Mouse (Mus musculus): ENCODE results near the gene Cox7a1. TPM values are rescaled to one million over a fixed set of nuclear protein-coding genes. Genes with fewer than 3 reads are reported as not detected.
A peak's percentile ranks its signal among the peaks of the same experiment; 100 is the strongest.
"Not testable (repeated sequence)": the region's sequence is repeated elsewhere in the genome, so short reads cannot be mapped to it uniquely, and the experiment has no call there.

Cox7a1 gene
- total RNA-seq (2021) = 100 to 1,000 TPM; 827 to 966 TPM
- long read RNA-seq, experiment 1, transcript Cox7a1-201 (4 exons, 393 nt) = major isoform, 360 of 445 reads
- long read RNA-seq, experiment 1, transcript Cox7a1-202 (4 exons, 485 nt) = minor isoform, 18 of 445 reads
- long read RNA-seq, experiment 1, partial matches to known transcripts = 61 of 445 reads
- long read RNA-seq, experiment 1, other reads (novel, unspliced or antisense) = 6 of 445 reads
- long read RNA-seq, experiment 2, transcript Cox7a1-201 (4 exons, 393 nt) = major isoform, 451 of 575 reads
- long read RNA-seq, experiment 2, transcript Cox7a1-202 (4 exons, 485 nt) = minor isoform, 14 of 575 reads
- long read RNA-seq, experiment 2, partial matches to known transcripts = 106 of 575 reads
- long read RNA-seq, experiment 2, other reads (novel, unspliced or antisense) = 4 of 575 reads

DNA sequence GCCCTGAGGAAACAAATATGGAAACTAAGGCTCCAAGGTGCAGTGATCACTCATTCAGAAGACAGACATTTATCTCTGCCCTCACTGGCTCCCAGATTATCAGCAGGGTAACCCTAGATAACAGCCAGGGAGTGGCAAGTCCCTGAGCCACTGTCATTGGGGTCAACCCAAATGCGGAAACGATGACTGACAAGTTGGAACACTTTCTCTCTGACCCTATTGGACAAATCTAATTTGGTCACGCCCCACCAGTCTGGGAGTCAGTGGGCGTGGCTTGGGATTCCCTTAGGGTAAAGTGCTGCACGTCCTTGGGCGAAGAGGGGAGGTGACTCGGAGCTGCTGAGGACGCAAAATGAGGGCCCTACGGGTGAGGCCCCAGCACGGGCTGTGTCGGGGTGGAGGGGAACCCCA is at the start of gene Cox7a1:
Cox7a1 (plus strand) TSS at position 266 of the 411 bp plus-strand sequence.
- peak; percentile 91 for DNase-seq
- intact Hi-C loops (cut with DNase I; ENCODE audit: low total_unique reads) = no loop called here

DNA sequence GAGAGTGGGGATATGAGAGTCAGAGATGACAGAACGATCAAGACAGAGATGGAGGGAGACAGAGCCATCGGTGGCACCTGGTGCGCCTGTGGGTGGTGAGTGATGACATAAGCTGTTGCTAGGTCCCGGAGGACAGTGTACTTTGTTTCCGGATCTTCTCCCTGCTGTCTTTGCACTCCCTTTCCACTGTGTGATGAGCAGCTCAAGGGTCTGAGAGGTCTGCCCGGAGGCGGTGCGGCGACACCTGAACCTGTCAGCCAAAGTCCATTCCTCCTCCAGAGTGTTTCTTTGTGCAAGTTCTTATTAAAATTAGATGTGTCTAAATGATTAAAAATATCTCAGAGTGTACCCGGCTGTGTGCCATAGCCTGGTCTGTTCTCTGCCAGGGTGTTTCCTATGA is 47.1 kb upstream of the Cox7a1 start:
- intact Hi-C loops (cut with DNase I; ENCODE audit: low total_unique reads) = no loop called here
- no peak for DNase-seq

DNA sequence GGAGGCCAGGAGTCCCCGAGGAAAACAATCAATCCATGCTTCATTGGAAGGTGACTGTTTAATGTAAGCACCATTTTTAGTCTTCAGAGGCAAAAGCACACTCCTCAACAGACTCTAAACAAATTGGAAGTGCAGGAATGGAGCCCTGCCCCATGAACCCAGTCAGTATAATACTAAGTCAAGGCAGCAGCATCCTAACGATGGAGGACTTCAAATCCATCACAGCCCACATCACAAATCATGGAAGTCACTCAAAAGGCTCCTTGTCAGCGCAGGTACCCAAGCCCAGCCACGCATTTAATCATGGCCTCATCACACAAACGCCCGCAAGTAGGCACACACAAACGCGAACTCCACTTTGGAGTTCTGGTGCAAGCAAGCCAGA is 40.8 kb upstream of the Cox7a1 start:
- intact Hi-C loops (cut with DNase I; ENCODE audit: low total_unique reads) = no loop called here
- no peak for DNase-seq

DNA sequence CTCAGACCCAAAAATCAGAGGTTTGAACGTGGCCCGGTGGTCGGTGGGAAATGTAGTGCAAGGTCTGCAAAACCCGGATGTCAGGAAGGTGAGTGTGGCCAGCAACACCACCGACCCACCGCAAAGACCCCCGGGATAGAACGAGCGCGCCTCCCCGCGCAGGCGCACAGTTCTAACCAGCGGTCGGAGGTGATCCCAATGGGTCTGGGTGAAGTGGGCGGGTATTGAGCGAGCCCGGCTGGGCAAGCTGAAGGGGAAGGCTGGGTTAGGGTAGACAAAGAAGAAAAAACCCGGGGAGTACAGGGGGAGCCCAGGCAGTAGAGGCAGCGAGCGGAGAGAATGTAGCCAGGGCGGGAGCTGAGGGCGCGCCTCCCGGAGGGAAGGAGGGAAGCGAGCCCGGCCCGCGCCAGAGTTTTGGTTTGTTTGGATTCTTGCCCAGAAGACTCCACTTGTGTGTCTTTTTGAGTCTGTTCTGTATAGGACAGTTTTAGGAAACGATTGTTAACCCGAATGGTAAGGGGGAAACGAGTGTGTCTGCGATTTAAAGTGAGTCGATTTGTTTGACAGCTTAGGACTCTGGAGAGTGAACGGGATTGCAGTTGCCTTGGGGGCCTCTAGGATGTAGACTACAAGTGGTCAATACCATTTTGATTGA is 40.3 kb upstream of the Cox7a1 start:
- peak; percentile 63 for DNase-seq
- intact Hi-C loops (cut with DNase I; ENCODE audit: low total_unique reads) = no loop called here

DNA sequence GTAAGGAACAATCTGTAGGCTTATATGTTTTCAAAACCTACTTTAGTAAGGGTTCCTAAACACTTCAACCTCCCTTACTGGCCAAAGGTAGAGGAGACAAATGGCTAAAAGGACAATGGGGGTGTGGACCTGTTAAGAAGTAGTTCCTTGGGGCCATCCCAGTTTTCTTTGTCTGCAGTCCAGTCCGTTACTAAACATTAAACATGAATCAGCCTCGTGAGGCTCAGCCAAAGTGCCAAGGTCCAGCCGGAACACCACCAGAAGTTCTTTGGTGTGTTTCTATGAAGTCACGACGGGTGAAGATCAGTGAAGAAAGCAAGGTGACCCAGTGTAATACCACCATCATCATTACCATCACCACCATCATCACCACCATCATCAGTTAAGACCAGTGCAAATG is 36.9 kb upstream of the Cox7a1 start:
- intact Hi-C loops (cut with DNase I; ENCODE audit: low total_unique reads) = loop anchor here (2.0 kb wide), 1 partner anchor 14 kb away; no protein-coding TSS in a partner anchor
- DNase-seq = no peak

DNA sequence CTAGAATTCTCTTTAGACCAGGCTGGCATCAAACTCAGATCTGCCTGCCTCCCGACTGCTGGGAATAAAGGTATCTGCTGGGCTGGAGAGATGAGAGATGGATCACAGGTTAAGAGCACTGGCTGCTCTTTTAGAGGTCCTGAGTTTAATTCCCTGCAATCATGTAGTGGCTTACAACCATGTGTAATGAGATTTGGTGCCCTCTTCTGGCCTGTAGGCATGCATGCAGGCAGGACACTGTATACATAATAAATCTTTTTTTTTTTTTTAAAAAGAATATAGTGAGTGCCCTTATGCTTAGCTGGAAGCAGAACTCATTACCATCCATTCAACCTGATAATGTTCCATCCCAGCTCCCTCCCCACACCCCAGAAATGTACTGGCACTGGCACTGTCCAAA is 29.9 kb upstream of the Cox7a1 start:
- DNase-seq = no peak
- intact Hi-C loops (cut with DNase I; ENCODE audit: low total_unique reads) = no loop called here

DNA sequence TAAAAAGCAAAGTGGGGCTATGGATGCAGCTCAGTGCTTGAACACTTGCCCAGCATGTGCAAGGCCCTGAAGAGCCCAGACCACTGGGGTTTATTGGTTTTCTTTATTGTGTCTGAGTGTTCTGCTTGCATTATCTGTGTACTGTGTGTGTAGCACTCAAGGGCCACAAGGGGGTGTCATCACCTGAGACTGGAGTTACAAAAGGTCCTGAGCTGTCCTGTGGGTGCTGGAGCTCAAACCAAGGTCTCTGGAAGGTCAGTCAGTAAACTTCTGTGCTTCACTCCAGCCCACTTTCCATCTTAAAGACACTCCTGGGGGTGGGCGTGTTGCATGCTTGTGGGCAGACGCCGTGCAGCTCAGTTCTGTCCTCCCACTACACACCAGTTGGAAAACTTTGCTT is 28.4 kb upstream of the Cox7a1 start:
- no peak for DNase-seq
- intact Hi-C loops (cut with DNase I; ENCODE audit: low total_unique reads) = no loop called here

DNA sequence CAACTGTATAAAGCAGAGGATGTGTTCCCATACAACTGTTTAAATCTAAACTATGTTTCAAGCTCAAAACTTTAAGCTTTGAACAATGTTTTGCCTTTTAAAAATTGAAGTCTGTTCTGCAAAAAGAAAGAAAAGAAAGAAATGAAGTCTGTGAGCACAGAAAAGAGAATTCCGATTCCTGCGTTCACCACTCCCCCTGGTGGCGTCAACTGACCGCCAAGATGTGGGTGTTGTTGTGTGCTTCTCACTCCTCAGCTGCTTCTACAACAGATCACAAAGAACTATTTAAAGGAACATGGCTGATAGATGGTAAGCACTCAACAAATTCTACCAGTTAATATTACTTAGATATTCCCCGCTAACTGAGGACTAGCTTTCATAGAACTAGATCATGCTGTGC is 20.8 kb upstream of the Cox7a1 start:
- intact Hi-C loops (cut with DNase I; ENCODE audit: low total_unique reads) = loop anchor here (10.0 kb wide), 1 partner anchor 68 kb away; the partner anchor contains the start of genes Gm26920, Zfp260 and Zfp566
- no peak for DNase-seq

DNA sequence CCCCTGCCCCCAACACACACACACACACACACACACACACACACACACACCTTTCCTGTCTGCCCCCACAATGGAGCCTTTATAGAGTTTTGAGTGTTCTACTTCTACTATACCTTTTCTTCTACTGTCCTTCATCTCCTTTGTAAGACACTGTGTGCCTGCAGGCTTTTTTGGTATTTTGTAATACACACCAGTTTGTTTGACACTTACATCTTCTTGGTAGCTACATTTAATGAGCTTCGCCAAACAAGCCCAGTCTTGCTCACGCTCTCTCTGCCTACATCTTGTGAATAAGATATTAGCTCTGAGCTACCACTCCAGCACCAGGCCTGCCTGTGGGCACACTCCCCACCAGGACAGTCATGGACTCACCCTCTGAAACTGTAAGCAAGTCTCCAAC is 19.2 kb upstream of the Cox7a1 start:
- DNase-seq = no peak
- intact Hi-C loops (cut with DNase I; ENCODE audit: low total_unique reads) = loop anchor here (10.0 kb wide), 1 partner anchor 70 kb away; the partner anchor contains the start of genes Gm26920, Zfp260 and Zfp566

DNA sequence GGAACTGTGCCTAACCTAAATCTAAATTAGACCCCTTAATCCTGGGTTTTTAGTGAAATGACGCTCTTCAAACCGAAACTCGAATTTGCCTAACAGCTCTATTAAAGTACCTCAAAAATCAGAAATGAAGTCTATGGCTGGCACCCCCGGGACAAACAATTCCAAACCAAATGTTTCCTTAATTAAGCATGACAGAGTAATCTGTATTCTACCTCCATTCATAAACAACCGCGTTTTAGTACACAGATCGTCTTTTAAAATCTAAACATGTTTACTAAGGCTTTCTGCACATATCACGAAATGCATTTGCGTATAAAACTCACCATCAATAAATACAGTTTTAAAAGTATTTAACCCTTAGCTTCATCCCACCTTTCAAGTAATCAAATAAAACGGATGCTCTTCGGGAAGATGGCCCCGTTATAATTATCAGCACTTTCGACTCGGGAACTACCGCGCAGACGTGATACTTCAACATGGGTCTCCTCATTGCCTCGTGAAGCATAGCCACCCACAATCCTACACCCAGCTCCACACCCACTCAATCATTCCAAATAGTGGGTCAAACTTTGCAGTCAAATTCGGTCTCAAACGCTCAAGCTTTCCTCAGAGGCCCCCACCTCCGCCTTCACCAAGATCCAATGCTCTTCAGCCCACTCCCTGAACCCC is 14.9 kb upstream of the Cox7a1 start:
- intact Hi-C loops (cut with DNase I; ENCODE audit: low total_unique reads) = loop anchor here (10.0 kb wide), 1 partner anchor 74 kb away; the partner anchor contains the start of genes Gm26920, Zfp260 and Zfp566
- no peak for DNase-seq

DNA sequence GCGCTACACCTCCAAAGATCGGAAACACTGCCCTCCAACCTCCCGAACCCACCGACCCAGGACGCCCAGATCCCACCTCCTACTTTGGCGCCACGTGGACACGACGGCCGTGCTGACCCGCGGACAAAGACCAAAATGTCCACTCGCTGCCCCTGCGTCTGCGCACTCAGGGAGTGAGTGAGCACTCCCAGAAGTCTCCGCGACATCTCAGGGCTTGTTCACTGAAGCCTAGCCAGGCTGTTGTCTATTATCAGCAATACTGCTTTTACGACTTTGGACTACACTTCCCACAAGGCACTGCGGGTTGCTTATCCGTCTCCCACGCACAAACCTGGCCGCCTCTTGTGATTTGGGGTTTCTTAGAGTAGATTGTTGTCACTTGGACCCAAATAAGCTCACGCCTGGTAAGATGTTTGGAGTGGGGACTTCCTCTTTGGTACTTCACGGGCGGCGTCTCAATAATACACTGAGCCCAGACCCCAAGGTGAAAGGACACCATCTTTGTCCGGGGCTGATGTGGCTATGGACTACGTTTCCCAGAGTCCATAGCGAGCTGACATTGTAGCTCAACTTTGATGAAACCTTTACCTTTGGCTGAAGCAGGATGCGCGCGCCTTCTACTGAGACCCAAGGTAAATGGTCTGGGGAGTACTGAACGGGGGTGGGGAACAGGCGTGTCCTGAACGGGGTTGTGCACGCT is 14.2 kb upstream of the Cox7a1 start, which contains the start of gene Zfp146:
Zfp146 (minus strand) TSS at position 168 of the 700 bp plus-strand sequence.
- intact Hi-C loops (cut with DNase I; ENCODE audit: low total_unique reads) = loop anchor here (10.0 kb wide), 1 partner anchor 75 kb away; the partner anchor contains the start of genes Gm26920, Zfp260 and Zfp566
- peak; percentile 91 for DNase-seq

DNA sequence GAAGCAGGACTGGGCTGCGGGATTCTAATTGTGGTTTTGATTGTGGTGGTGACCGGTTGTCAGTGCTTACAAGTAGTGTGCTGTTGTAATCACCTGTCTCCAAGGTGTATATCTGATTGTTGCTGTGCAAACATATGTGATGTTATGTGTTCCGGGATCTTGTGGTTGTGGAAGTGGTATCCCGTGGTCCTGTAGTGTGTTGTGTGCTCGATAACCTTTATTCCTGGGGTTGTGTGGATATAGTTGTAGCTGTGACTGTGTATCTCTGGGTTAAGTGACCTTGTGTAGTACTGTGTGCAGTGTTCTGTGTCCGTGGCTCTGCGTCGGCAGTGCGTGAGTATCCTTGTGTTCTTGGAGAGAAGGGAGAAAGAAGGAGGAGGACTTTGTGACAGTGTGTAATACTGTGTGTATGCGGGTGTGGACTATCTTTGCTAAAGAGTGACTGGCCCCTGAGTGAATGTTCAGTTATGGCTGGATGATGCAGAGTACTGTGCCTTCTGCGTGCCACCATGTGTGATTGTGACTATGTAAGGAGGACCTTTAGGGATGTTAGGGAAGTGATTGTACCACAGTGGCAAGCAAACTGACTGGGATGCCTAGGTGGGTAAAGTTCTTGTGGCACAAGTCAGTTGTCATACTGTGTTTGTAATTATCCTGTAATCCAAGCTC is 13.5 kb upstream of the Cox7a1 start:
- intact Hi-C loops (cut with DNase I; ENCODE audit: low total_unique reads) = no loop called here

DNA sequence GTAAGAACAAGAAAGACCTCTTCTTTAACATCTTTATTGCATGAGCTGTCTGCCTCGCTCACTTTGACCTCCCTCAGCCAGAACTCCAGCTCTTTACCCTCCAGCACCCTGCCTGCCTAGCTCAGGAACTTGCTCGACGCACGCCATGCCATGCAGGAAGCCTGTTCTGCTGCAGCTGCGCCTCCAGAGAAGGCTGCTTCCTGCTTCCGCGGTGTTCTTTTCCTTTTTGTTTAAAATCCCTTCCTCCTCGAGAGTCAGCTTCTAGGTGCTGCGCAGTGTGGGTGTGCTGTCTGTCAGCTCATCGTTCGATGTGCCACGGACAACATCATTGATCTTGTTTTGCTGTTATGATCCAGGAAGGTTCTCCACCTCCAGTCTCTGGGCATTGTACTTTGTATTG is 7.5 kb upstream of the Cox7a1 start:
- no peak for DNase-seq
- intact Hi-C loops (cut with DNase I; ENCODE audit: low total_unique reads) = loop anchor here (5.0 kb wide), 1 partner anchor 36 kb away; no protein-coding TSS in a partner anchor

More for the DNA sequence above, 13.5 kb upstream of the Cox7a1 start:
- DNase-seq = no peak

DNA sequence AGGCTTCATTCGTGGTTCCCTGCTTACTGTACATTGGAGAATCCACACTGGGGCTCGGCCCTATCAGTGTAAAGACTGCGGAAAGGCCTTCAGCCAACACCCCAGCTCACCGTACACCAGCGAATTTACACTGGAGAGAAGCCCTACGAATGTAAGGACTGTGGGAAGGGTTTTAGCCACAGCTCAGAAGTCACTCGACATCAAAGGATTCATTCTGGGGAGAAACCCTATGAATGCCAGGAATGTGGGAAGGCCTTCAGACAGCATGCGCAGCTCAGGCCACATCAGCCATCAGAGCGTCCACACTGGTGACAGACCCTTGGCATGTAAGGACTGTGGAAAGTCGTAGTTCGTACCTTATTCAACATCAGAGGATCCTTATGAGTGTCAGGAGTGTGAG is 5.7 kb upstream of the Cox7a1 start:
- no peak for DNase-seq
- intact Hi-C loops (cut with DNase I; ENCODE audit: low total_unique reads) = loop anchor here (5.0 kb wide), 1 partner anchor 34 kb away; no protein-coding TSS in a partner anchor

DNA sequence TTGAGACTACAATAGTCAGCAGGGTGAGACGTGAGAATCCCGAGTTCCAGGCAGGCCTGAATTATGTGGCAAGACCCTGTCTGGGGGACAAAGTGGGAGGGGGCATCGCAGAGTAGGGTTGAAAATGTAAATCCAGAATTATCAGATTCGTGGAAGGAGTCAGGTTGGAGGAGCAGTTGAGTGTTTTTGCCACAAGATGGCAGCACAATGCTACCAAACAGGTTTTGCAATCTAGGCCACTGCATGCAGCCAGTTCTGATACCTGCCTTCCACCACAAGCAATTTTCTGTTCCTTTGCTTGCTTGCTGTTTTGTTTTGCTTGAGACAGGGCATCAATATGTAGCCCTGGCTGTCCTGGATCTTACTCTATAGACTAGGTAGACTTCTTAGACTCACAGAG is 2.6 kb upstream of the Cox7a1 start:
- DNase-seq = peak; percentile 63
- intact Hi-C loops (cut with DNase I; ENCODE audit: low total_unique reads) = no loop called here

DNA sequence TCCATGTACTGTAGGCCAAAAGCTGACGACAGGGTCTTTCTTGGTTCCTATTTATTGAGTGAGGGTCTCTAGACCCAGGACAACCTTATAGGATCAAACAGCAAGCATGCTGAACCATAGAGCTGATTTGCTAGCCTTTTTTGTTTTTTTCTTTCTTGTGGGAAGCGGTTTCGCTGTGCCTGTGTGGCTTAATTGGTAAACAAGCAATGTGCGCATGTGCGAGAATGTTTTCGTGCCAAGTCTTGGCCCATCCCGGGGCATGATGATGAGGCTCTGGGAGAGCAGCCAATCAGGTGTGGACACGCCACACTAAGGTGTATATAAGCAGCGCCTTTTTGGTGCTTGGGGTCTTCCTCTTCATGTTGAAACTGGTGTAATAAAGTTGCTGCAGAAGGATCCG is 2.0 kb upstream of the Cox7a1 start:
- DNase-seq; intact Hi-C loops (cut with DNase I; ENCODE audit: low total_unique reads): not testable (repeated sequence)

DNA sequence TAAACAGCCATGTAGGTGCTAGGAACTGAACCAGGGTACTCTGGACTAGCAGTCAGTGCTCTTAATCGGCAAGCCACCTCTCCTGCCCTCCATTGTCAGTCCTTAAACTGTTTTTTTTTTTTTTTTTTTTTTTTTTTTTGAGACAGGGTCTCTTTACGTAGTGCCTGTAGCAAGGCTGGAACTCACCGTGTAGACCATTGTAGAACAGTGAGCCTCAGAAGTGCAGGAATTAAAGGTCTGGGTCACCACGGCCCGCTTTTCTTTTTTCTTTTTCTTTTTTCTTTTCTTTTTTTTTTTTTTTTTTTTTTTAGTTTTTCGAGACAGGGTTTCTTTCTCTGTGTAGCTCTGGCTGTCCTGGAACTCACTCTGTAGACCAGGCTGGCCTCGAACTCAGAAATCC is 755 bp upstream of the Cox7a1 start:
- intact Hi-C loops (cut with DNase I; ENCODE audit: low total_unique reads); DNase-seq: not testable (repeated sequence)

DNA sequence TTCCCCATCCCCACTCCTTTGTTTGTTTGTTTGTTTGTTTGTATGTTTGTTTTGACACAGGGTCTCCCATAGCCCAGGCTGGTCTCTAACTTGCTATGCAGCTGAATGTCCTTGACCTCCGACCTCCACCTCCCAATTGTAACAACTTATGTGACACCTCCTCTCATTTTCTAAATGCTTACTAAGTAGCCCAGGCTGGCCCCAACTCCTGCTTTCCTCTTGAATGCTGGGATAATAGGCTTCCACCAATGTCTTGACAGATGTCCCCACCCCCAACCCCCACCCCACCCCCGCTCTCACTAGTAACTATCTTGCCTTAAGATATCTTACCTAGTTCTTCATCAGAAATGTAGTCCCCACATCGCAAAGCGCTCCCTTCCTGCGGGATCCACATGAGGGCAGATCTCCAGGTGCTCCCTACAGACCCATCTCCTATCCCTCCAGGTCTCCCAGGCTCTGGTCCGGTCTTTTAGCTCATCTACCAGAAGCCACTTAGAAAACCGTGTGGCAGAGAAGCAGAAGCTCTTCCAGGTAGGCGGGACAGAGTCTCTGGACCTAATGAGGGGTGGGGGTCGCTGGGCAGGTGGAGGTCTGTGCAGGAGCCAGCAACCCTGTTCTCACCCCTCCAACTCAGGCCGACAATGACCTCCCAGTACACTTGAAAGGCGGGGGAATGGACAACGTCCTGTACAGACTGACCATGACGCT is 851 bp downstream of the Cox7a1 start:
- DNase-seq = no peak

More for the DNA sequence above, 851 bp downstream of the Cox7a1 start:
- intact Hi-C loops (cut with DNase I; ENCODE audit: low total_unique reads) = no loop called here
